Mouse (Mus musculus) T-helper 17 cell (primary cell): ENCODE results near the gene Nptn.
"Not testable (repeated sequence)": the region's sequence is repeated elsewhere in the genome, so short reads cannot be mapped to it uniquely, and the experiment has no call there.

ENCODE experiments used
- in situ Hi-C, 2 experiments: fragments of 300-600 bp; cut with MboI, MseI; formaldehyde crosslinking; loops; 1 replicate in 1 of 2; 2 replicates in 1 of 2; pipeline ENCODE4 v1.15.1; 2025; ENCODE audit warnings: high pct_unique_total_duplicates in 2 of 2

Nptn gene

DNA sequence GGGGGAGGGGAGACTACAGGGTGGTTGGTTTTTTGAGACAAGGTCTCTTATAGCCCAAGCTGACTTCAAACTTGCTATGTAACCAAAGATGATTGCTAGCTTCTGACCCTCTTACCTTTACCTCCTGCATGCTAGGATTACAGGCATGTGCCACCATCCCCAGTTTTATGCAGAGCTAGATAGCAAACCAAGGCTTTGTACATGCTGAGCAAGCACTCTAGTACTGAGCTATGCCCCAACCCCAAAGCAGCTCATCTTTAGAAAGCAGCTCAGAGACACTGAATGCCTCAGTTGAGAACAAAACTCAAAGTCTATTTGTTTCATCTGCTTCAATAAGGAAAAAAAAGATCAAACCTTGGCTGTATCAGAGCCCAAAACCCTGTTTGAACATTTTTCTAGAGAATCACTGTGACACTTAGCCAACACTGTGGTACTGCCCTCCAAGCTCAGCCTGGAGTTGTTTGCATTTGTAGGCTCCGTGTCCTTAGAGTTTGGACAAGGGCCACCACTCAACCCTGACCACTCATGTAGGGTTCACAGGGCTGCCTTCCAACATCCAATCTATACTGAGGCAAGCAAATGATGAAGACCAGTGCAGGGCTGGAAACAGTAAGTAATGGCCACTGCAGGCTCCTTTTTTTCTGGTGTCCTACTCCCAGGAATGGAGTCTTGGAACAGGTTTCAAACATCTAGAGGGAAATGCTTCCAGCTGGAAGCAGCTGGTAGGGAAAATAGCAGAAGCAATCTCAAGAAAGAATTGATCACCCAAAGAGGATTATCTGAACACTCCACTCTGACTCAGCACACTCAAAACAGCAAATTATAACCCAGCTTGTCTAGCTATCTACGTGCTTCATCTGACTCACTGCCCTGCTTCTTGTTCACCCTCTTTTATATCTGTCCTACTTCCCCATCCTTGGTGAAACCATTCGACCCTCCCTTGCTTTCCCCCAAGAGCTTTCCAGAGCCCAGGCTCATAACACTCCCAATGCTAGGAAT is 24.3 kb upstream of the Nptn start:
- in situ Hi-C loops = loop anchor here in 1 of 2 experiments (10.0 kb wide), 1 partner anchor 1163 kb away; no protein-coding TSS in a partner anchor

- in situ Hi-C loops = no loop called here
Observed at GRCm38 (mm10) chr9:58560211-58560610, 21.8 kb upstream of the Nptn start.

GRCm38 (mm10) chr9:58565945-58566344 is 16.1 kb upstream of the Nptn start:
- in situ Hi-C loops = not testable (repeated sequence)

DNA sequence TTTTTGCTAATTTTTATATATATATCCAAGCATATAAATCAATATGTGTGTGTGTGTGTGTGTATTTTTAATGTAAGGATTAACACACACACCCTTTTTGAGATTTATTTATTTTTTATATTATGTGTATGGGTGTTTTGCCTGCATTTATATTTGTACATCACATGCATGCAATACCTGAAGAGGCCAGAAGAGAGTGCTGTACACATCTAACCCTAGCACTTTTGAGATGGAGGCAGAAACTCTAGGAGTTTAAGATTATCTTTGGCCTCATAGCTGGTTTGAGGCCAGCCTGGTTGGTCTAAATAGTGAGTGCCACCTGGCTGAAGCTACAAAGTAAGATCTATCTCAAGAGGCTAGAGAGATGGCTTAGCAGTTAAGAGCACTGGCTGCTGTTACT is 14.4 kb upstream of the Nptn start:
- in situ Hi-C loops = no loop called here

DNA sequence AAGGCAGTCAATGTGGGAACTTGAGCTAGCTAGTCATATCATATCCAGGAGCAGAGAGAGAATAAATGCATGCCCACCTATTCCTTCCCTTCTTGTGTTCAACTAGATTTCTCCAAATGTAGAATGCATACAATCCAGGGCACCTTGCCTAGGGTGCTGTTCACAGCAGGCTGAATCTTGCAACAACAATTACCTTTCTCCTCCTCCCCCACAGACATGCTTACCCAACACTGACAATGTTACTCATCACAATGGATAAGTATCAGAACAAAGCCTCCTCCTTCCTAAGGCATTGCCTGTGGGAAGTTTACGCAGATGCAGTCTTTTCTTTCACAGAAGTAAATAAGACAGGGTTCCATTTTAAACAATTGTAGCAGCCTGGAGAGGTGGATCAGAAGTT is 11.0 kb upstream of the Nptn start:
- in situ Hi-C loops = no loop called here

DNA sequence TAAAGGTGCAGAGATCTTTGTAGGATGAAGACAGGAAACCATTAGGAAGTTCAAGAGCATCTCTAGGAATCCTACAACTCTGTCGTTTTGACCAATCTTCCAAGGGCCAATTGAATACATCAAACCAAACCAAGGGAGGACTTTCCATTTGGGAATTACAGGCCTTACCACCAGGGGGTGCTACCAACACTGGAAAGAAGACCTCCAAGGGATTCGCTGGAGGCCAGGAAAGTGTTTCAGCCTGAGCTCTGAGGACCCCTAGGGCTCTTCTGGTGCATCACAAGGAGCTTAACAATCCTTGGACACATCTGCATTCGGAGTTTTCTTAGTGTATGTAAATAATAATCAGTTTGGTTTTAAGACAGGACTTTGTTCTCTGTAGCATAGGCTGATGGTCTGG is 3.4 kb upstream of the Nptn start:
- in situ Hi-C loops = loop anchor here in 1 of 2 experiments (5.0 kb wide), 1 partner anchor 74 kb away; no protein-coding TSS in a partner anchor

DNA sequence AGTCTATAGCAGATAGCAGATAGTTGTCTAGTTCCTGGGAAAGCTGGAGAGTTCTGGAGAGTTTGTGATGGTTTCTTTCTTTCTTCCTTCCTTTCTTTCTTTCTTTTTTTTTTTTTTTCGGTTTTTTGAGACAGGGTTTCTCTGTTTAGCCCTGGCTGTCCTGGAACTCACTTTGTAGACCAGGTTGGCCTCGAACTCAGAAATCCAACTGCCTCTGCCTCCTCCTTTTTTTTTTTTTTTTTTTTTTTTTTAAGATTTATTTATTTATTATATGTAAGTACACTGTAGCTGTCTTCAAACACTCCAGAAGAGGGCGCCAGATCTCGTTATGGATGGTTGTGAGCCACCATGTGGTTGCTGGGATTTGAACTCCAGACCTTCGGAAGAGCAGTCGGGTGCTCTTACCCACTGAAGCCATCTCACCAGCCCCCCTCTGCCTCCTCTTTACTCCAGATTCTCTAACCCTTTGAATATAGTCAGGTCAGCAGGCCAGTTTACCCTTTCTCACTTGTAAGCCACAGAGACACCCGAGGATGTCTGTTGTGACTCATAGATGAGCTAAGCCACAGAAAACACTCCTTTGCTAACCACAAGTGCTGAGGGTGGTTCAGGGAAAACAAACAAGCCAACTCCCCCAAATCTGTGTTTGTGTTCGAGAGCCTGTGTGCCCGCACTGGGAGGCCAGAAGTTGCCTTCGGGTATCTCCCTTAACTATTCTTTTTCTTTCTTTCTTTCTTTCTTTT is 1.4 kb upstream of the Nptn start:
- in situ Hi-C loops = loop anchor here (5.0 to 10.0 kb wide), 3 partner anchors 37 to 1506 kb away; partner anchors contain the start of gene Sin3a (in 1 of the 2)

DNA sequence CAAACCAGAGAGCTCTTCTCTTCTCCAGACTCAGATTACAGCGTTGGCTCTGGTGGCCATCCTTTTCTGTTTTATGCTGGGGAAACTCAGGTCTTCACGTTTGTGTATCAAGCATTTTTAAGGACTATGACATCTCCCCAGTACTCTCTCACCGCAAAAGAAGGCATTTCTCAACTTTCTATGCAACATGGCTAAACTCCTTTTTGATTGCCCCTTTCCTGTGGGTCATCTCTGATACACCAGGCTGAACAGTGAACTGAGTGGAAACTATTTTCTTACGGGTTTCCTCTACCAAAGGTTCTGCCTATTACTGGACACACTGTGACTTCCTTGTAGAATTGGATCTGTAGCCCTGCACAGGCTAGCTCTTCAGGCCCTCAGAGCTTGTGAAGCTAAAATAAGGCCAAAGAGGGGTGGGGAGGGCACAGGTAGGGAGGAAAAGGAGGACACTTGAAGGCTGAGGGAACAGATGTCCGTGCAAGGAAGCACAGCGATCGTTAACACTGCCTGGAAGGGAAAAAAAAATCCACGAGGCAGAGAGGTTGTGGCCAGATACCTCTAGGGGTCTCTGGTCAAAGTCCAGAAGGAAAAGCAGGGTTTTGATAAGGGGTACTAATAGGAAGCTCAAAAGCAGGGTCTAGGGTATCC is 633 bp upstream of the Nptn start:
- in situ Hi-C loops = loop anchor here (5.0 to 10.0 kb wide), 3 partner anchors 36 to 1507 kb away; partner anchors contain the start of gene Sin3a (in 1 of the 2)

DNA sequence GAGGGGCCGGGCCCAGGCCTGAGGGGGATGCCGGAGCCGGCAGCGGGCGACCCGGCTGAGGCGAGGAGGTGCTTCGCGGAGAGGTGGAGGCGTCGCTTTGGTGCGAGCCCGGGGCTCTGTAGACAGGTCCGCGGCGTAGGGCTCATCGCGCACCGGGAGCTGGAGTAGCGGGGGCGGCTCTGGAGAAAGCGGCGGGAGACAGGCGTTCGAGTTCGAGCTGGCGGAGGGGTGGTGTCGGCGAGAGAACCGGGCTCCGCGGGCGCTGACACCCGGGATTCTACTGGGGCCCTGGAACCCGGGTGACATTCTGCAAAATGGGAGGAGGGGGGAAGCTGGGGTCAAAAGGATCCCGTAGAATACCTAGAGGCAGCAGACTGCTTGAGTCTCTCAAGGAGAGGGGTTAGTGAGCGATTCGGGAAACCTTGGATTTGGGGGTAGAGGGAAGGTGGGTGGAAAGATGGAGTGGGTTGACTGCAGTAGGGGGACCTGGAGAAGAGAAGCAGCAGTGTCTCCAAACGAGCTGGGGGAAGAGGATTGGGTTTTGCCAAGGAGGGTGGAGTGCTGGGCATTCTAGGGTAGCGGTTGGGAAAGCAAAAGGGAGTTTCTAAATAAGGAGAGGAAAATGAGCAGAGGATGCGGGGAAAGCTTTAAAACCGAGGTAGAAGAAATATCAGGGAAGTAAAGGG is 684 bp downstream of the Nptn start:
- in situ Hi-C loops = loop anchor here (5.0 to 10.0 kb wide), 3 partner anchors 35 to 1508 kb away; partner anchors contain the start of gene Sin3a (in 1 of the 2)

DNA sequence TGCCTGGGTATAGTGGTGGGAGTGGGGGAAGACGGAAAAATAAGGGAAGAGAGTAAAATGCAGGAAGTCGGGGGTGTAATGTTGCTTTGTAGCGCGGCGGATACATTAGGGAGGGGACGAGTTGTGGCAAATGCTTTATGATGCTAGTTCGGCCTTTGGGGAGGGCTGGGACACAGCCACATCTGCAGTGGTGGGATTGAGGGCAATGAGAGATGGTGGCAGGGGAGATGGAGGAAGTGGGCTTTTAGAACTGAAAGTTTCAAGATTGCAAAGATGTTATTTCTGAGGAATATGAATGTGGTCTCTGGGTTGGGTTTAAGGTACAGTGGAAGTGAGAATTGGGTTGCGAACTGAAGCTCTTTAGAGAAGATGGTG is 1.2 kb downstream of the Nptn start:
- in situ Hi-C loops = loop anchor here (5.0 to 10.0 kb wide), 3 partner anchors 34 to 1508 kb away; partner anchors contain the start of gene Sin3a (in 1 of the 2)

DNA sequence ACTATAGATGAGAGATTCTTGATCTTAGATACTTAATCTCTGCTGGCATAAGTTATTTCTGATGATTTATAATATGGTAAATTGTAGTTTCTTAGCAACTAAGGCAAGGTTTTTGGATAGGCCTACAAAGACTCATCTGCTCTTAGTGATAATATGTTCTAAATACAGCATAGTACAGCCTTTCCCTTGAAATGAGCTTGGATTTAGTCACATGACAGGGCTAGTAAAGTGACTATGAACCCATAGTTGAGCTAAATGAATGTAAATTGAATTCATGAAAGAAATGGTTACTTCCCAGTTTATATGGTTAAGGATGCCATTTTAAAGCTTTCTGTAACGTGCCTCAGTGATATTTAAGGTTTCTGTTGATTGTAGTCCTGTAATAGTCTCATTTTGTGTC is 2.3 kb downstream of the Nptn start:
- in situ Hi-C loops = loop anchor here (5.0 to 10.0 kb wide), 3 partner anchors 33 to 1510 kb away; partner anchors contain the start of gene Sin3a (in 1 of the 2)

DNA sequence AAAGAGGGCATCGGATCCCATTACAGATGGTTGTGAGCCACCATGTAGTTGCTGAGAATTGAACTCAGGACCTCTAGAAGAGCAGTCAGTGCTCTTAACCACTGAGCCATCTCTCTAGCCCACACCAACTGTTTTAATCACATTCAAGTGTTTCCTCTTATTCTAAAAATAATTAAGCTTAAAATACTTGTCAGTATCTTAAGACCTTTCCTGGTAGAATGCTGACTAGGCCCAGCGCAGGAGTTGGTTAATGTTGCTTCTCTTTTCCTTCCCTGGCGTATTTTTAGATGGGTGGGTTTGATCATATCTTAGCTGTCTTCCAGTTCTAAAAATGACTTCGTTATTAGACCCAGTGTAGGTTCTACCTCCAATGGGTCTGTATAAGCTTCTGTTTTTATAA is 6.6 kb downstream of the Nptn start:
- in situ Hi-C loops = loop anchor here in 1 of 2 experiments (10.0 kb wide), 1 partner anchor 1514 kb away; the partner anchor contains the start of gene Sin3a

DNA sequence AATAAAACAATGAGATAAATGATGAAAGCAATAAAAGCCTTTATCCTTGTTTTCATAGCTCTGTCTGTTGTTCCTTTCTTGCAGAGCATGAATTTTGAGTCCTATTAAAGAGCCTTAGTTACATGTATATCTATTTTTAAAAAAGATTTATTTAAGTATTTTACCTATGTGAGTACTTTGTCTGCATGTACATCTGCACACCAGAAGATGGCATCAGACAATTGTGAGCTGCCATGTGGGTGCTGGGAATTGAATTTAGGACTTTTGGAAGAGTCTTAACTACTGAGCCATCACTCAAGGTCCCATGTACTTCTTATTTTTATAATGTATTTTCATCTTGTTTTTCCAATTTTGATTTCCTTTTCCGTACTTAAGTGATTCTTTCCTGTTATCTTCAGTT is 13.3 kb downstream of the Nptn start:
- in situ Hi-C loops = no loop called here

GRCm38 (mm10) chr9:58613790-58614189 is 31.8 kb downstream of the Nptn start:
- in situ Hi-C loops = no loop called here

GRCm38 (mm10) chr9:58615064-58615938 is 33.3 kb downstream of the Nptn start:
- in situ Hi-C loops = loop anchor here in 1 of 2 experiments (5.0 kb wide), 1 partner anchor 33 kb away; the partner anchor contains the start of gene Nptn

GRCm38 (mm10) chr9:58623009-58623408 is 41.0 kb downstream of the Nptn start:
- in situ Hi-C loops = no loop called here

- in situ Hi-C loops = no loop called here
Observed at GRCm38 (mm10) chr9:58627197-58627596, 45.2 kb downstream of the Nptn start.

- in situ Hi-C loops = no loop called here
Observed at GRCm38 (mm10) chr9:58630441-58630840, 48.4 kb downstream of the Nptn start.

GRCm38 (mm10) chr9:58648406-58649264 is 66.6 kb downstream of the Nptn start:
- in situ Hi-C loops = no loop called here
